Mouse (Mus musculus) spleen, postnatal 4 days (tissue): ENCODE measurements around the gene Sez6l.

Experiments used
- DNase-seq, 2 experiments: peaks; one replicate each; pipeline ENCODE4 v3.0.0; 2022; ENCODE audit warnings: low spot score in 2 of 2

Sez6l gene

DNA sequence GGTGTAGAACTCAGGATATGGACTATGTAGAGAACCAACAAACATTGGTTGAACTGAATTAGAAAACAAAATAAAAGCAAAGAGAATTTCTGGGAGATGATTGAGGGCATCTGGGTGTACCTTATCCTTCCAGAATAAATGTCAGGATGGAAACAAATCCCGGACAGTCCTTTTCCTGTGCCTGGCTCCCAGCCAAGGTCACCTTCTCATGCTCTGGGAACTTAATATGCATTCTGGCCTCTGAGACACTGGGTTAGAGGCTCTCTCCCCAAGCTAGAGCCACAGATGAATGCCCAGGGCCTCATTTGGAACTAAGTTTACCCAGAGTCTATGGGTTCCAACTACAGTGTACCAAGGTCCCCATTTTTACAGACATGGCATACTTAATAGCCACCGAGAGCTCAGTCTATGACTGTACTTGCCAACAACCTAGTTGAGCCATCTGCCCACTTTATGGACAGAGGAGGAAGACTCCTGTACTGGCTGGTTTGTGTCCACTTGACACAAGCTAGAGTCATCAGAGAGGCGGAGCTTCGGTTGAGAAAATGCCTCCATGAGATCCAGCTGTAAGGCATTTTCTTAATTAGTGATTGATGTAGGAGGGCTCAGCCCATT lies 7.3 kb upstream of the Sez6l start:
- no peak for DNase-seq

DNA sequence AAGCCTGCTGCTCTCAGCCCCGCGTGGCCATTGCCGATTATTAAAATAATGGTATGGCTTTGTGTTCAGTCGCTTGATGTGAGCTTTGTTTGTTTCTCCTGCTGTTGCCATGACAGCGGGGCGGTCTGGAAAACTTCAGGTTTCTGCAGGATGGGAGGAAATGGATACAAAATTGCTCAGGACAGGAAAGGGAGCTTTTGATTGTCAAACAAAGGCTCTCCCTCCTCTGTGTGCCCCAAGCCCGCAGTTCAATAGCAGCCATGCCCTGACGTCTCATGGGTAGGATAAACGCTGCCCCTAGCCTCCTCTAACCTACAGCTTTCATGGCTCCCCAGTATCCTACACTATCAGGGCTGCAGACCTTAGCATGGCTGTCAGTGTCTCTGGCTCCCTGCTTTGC lies 6.3 kb upstream of the Sez6l start:
- DNase-seq: no peak

DNA sequence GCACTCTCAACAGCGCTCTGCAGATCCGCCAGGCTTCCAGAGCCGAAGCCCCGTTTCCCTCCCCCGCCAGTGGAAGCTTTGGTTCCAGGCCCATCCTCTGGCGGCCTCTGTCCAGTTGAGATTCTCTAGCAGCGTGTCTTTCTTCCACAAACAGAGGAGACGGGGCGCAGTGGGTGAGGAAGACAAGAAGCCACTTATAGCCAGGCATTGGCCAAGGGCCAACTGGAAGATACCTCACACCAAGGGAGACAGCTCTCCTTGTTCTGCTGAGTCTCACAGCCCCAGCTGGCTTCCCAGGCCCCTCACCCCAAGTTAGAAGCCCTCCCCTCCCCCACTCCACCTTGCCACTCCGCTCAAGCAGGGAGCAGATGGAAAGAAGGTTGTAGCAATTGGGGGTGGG lies 765 bp upstream of the Sez6l start:
- no peak for DNase-seq

DNA sequence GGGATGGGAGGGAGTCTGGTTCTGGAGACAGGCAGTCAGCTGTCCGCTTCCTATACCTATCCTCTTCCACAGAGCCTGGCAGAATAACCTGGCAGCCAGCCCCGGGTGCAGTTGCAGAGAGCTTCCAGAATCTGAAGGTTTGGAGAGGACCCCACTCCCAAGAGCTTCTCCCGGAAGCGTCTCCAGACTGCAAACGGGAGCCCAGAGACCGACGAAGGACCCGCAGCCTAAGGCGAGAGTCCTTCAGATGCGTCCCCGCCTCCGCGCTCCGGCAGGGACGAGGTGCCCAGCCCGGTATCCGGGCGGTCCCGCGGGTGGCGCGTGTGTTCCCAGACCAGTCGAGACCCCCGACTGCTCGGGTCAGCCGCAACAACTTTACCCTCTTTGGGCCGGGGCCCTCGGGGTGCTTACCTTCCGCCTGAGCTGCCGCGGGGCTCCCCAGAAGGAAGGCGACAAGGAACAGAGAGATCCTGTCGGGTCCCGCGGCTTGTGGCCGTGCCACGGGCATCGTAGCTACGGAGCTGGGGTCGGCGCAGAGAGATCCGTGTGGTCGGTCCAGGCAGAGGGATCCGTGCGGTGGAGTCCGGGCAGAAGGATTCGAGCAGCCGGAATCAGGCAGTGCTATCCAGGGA lies 508 bp downstream of the Sez6l start:
- no peak for DNase-seq

DNA sequence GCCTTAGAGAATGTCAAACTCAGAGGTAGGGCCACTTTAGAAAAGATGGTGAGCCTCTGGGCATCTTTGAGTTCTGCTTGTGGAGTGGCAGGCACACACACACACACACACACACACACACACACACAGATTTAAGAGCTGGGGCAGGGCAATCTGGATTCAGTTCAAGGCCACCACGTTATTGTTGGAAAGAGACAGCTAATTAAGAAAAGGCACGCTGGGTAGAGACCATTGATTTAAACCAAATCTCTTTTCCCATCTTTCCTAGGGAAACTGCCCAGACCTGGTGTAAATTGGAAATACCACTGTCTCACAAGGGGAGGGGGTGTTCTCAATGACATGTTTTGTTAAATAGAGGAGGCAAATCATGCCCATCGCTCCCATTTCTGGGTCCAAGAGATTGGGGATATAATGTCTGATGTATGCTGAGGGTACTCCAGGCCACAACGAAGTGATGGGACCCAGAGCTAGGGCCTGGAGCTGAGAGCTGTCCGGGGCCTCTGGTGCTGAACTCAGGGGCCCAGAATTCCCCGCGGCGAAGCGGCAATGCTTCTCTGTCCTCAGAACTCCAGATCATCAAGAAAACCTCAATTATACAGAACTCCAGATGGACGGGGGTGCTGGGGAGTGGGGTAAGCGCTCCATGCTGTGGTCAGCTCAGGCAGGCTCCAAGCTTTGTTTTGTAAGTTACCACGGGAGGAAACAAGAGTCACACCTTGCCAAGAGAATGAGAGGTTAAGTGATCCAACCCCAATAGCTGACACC lies 1.7 kb downstream of the Sez6l start:
- no peak for DNase-seq

DNA sequence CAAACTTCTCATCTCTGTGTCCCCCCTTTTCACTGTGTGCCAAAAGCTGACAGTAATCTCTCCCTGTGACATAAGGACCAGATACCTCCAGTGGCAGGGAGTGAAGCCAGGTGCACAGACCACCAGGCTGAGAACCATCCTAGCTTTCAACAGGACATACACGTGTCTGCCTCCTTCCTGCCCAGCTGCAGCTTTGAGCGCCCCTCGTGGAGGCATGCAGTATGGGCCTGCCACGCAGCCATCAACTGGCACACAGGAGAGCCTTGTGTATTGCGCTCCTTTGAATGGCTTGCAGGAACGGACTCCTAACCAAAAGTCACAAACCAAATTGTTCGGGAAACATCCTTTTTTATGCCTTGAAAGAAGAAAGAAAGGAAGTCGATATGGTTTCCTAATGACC lies 3.1 kb downstream of the Sez6l start:
- DNase-seq: no peak

DNA sequence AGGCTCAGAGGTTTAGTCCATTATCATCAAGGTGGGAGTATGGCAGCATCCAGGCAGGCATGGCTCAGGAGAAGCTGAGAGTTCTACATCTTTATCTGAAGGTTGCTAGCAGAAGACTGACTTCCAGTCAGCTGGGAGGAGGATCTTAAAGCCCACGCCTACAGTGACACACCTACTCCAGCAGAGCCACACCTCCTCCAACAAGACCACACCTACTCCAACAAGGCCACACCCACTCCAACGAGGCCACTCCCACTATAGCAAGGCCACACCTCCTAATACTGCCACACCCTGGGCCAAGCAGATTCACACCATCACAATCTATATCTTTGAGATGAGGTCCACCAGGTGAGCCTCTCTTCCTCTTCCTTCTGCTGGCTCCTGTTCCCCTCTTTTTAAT lies 4.8 kb downstream of the Sez6l start:
- DNase-seq: no peak

DNA sequence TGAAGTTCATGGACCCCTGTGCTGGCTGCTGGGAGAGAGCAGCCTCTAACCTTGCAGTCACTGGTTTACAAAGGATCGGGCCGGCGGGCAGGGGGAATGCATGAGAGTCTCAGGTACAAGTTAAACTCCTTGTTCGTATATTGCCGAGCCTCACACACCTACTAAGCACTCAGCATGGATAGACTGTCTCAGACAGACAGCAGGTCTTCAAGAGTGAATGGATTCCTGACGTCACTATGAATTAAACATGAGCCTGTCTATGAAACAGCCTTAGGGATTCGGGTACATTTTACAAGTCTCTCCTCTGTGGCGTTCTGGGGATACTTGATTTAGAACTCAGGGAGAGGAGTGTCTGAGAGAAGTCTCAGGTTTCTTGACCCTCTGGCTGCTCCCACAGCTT lies 11.5 kb downstream of the Sez6l start:
- no peak for DNase-seq

DNA sequence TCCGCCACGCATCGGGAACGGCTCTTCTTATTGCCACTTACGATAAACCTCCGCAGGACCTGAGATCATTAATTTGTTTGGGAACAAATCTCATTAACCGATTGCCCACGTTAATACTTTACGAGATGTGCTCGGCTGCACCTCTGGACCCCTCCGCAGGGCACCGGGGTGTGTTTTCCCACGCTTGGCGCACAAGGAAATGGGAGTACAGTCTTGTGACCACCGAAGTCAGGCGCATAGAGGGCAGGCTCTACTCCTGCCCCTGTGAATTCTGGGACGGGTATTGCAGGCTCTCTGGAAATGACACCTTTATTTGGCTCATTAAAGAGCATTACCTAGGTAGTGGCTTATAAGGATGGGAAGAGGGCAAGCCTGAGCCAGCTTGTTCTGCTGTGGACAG lies 11.9 kb downstream of the Sez6l start:
- no peak for DNase-seq

DNA sequence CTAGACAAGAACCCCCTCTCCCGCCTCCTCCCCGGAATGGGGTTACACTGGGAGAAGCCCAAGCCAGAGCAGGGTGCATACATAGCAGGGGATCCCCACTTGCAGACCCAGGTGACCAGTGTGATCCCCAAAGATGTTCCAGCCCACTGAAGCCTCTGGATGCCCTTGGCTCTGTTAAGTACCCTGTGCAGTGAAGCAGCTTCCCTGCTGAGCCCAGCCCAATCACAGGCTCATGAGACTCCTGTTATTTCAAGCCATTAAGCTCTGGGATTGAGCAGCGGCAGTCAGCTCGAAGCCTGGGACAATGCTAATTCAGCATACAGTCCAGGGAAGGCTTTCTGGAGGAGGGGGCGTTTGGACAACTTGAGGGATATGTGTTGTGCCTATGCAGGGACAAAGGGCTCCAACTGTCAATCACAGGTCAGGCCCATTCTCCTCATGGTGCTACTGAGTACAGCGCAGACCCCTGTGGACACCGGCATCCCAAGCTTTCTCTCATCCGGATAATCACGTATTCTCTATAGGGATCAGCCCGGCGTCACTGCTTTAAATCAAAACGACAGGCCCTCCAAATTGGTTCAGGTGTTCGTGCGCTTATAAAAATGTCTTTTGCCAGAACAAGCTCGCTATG lies 16.0 kb downstream of the Sez6l start:
- DNase-seq: no peak

DNA sequence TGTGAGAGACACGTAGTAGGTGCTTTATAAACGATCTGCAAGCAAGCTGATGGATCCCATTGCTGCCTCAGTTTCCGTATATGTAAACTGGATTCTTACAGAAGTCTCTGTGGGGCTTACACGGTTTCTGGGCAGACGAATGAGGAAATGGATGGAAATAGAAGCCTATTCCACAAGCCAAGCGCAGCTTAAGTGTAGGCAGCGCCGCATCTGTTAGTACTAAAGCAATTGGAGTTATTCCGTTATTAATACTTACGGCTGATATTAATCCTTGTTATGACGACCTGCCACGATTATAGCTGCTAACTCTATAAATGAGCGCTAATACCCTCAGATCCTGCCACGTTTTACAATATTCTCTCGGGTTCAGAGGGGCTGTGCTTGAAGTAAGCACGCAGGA lies 16.8 kb downstream of the Sez6l start:
- no peak for DNase-seq

DNA sequence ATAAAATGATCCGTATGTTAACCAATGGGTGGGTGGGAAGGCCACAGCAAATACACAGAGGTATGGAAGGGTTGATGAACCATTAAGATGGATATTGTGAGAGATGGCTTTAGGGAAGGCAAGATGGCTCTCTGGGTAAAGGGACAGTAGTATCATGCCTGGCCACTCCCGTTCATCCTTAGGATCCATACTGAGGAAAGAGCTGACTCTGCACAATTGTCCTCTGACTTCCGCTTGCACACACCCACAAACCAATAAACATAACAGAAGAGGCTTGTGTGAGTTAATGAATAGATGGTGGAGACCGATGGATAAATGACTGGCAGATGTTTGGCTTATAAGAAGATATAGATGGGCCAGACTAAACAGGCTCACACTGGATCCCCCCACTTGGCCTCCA lies 19.6 kb downstream of the Sez6l start:
- no peak for DNase-seq

DNA sequence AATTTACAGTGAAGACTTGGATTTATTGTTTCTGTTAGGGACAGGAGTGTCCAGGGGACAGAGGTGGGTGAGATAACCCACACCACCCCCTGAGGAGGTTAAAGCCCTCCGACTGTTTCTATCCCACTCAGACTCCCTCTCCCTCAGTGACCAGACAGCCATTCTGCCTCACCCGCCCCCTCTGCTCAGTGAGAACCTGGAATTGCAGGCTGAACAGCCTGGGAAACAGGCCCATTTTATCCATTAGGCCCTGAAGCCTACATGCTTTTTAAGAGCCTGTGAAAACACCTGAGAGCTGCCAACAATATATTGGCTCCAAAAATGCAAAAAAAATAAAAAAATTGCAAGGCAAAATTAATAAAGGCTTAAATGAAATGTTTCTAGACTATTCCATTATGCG lies 20.3 kb downstream of the Sez6l start:
- no peak for DNase-seq

DNA sequence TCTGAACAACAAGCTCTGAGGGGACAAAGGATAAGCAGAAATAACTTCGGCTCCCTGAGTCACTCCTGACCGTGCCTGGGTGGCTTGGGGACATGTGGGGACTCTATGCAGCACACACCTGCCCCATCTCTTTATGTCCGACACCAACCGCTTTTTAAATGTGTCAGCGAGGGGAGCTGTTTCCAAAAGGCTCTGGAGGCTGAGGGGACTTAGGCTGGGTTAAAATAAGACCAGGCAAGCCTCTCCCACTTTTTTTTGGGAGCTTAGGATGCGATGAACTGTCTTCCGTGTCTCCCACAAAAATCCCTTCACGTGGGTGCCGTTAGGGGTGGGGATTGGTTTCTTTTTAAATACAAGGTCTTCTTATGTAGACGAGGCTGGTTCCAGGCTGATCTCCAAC lies 22.5 kb downstream of the Sez6l start:
- no peak for DNase-seq

DNA sequence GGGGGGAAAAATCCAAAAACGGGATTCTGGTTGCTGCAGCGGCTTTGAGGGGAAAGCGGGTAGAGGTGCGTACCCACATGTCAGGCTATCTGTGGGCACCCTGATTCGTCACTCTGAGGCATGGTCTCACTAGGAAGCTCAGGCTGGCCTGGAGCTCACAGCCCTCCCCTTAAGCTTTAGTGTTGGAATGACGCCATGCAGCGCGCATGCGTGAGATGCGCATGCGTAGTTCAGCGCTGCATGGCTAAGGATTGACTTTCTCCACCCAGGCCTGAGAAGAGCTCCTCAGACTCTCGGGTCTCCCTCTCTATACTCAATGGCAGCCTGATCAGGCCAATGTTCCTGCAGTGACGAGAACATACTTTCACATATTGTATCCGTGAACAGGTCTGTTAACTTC lies 24.2 kb downstream of the Sez6l start:
- no peak for DNase-seq

DNA sequence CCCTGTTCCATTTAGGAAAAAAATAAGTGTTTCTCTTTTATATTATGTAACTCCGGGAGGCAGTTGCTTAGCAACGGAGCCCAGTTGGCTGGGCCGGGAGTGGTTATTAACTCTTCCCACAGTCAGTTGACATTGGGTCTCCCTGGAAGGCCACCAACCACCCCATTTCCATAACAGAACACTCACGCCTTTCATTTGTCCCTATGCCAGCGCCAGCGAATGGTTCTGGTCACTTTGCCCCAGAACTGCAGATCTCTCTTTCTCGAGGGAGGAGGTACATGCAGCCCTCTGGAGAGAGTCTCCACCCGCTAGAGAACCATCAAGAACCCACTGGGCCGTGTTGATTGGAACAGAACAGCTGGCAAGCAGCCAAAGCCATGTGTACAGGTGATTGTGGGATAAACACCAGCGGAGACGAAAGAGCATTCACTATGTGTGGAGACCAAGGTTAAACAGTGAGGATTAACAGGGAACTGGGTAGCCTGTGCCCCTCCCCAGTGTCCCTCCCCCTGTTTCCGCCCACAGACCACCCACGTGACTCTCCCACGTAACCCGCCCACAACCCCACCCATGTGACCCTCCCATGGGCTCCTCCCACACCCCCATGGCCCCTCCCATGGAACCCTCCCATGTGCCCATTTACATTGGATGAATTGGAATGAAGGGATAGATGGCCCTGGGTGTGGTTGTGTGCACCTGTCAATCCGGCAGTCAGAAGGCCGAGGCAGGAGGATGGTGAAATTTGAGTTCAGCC lies 24.8 kb downstream of the Sez6l start:
- no peak for DNase-seq

DNA sequence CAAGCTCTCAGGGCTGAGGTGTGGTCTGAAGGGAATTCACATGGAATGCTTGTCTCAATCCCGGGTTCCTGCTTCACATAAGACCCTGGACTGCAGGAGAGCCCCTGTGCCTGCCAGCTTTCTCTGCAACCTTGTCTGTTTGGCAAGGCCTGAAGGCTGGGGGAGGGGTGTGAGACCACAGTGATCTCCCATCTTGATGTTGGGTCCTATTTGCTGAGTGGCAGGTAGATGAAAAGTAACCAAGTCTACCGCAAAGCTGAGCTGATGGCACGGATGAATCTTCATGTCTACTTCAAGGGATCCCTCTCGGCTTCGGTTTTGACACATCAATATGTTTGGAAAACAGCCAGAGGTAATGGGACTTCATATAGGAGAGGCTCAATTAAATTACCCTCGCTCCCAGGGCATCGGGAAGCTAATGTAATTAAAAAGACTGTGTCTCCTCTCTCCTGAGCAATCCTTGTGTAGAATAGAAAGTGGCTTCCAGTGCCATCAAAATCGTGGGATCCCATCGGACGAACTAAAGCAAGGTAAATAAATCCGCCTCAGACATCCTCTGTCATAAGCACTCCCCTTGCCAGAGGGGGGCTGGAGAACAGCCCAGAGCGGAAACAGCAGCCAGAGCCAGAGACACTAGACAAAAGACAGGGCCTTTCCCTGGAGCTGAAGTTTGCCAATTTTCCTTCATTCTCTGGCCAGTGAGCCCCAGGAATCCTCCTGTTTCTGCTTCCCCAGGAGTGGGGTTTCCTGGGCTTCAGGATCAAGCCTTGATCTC lies 28.0 kb downstream of the Sez6l start:
- DNase-seq: no peak

DNA sequence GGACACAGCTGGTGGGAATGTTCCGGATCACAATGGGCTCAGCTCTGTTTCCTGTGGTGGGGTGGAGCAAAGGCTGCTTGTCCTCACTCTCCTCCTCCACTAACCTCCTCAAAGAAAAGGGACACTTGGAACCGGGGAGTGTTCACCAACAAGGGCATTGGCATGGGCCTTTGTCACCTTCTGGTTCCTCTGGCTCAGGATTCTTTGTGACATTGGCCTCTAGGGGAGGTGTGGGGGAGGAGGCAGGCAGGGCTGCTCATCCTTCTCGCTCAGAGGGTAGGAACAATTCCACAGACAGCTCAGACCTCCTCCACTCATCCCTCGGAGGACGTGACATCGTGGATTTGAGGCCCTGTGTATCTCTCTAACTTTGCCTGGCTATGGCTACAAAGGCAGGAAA lies 30.2 kb downstream of the Sez6l start:
- no peak for DNase-seq

DNA sequence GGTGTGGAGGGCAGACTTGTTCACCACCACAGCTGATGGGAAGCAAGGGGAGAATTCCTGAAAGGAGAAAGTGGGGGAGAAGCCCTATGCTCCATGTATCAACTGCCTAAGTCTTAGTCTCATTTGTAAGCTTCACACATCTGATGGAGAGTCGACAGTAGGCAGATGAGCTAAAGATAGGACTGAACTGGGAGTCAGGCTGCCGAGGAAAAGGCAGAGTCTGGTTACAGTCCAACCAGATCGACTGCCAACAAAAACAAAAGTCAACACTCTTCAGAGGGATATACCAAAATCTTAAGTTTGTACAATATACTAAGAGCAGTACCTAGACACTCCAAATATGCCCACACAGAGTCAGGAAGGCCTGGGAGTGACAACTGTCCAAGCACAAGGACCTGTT lies 38.7 kb downstream of the Sez6l start:
- no peak for DNase-seq

DNA sequence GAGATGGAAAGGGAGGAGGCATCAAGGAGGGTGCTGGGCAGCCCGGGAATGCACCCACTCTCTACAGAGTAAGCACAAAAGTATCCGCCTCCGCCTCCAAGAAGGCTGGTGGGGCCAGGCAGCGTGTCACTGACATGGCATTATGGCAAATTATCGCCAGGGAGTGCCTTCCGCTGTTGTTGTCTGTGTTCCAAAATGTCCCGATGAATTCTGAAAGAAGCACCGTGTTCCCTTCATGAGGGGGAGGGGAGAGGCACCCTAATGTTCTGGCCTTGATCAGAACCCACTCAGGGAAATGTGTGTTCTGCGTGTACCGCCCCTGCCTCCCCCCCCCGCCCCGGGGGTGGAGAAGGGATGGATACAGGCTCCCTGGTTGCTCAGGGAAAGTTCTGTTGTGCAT lies 41.1 kb downstream of the Sez6l start:
- no peak for DNase-seq

DNA sequence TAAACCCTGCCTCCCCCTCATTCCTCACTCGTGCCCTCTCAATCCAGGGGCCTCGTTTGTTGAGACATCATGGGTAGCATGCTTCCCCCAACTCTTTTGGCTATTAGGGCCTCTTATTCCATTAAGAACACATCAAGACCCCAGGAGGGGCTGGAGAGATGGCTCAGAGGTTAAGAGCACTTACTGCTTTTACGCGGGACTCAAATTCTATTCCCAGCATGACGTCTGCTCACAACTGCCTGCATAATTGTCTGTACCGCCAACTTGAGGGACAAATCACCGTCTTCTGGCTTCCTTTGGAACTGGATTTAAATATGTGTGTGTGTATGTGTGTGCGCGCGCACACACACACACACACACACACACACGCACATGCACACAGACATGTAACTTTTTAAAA lies 42.8 kb downstream of the Sez6l start:
- DNase-seq: no peak
